Mouse (Mus musculus): Measurements from ENCODE around the gene Oas1h.
"Not testable (repeated sequence)": the region's sequence is repeated elsewhere in the genome, so short reads cannot be mapped to it uniquely, and the experiment has no call there.

The Oas1h gene

GRCm38 (mm10) chr5:120881681-120882080, 20.5 kb downstream of the Oas1h start:
- DNase-seq (ENCODE audit: low read depth), result not testable (repeated sequence)

GRCm38 (mm10) chr5:120887413-120887812, 26.2 kb downstream of the Oas1h start, which contains the start of gene Oas1g:
TSS of gene Oas1g (minus strand) at chr5:120887613.
- not testable (repeated sequence) for DNase-seq (ENCODE audit: low read depth)

- DNase-seq (ENCODE audit: low read depth), result no peak
These were observed 26.6 kb downstream of the Oas1h start for GRCm38 (mm10) chr5:120887831-120888230.

- DNase-seq (ENCODE audit: low read depth), result not testable (repeated sequence)
These were observed 27.1 kb downstream of the Oas1h start for GRCm38 (mm10) chr5:120888294-120888815.

- no peak for DNase-seq (ENCODE audit: low read depth)
These were observed 28.8 kb downstream of the Oas1h start for GRCm38 (mm10) chr5:120890026-120890425.

- no peak for DNase-seq (ENCODE audit: low read depth)
These were observed 29.8 kb downstream of the Oas1h start for GRCm38 (mm10) chr5:120890991-120891390.

GRCm38 (mm10) chr5:120891566-120892242, 30.5 kb downstream of the Oas1h start:
- DNase-seq (ENCODE audit: low read depth), result not testable (repeated sequence)

GRCm38 (mm10) chr5:120892243-120892660, 31.0 kb downstream of the Oas1h start:
- DNase-seq (ENCODE audit: low read depth), result no peak

GRCm38 (mm10) chr5:120893866-120894265, 32.6 kb downstream of the Oas1h start:
- not testable (repeated sequence) for DNase-seq (ENCODE audit: low read depth)

GRCm38 (mm10) chr5:120894692-120895091, 33.5 kb downstream of the Oas1h start:
- DNase-seq (ENCODE audit: low read depth), result not testable (repeated sequence)

GRCm38 (mm10) chr5:120895231-120895900, 34.1 kb downstream of the Oas1h start:
- DNase-seq (ENCODE audit: low read depth), result no peak

GRCm38 (mm10) chr5:120898307-120898706, 37.1 kb downstream of the Oas1h start:
- DNase-seq (ENCODE audit: low read depth), result no peak

- no peak for DNase-seq (ENCODE audit: low read depth)
These were observed 37.5 kb downstream of the Oas1h start for GRCm38 (mm10) chr5:120898726-120899125.

- DNase-seq (ENCODE audit: low read depth), result no peak
These were observed 39.4 kb downstream of the Oas1h start for GRCm38 (mm10) chr5:120900666-120901065.

- no peak for DNase-seq (ENCODE audit: low read depth)
These were observed 40.8 kb downstream of the Oas1h start for GRCm38 (mm10) chr5:120902056-120902455.

GRCm38 (mm10) chr5:120906791-120907733, 45.8 kb downstream of the Oas1h start, which contains the start of gene Oas1a:
TSS of gene Oas1a (minus strand) at chr5:120907521.
- DNase-seq (ENCODE audit: low read depth), result peak; percentile 40

GRCm38 (mm10) chr5:120908196-120908920, 47.1 kb downstream of the Oas1h start:
- no peak for DNase-seq (ENCODE audit: low read depth)

GRCm38 (mm10) chr5:120914204-120914603, 53.0 kb downstream of the Oas1h start, which contains the start of gene Oas1d:
TSS of gene Oas1d (plus strand) at chr5:120914536.
- DNase-seq (ENCODE audit: low read depth), result peak; percentile 14

GRCm38 (mm10) chr5:120919156-120919935, 58.1 kb downstream of the Oas1h start:
- DNase-seq (ENCODE audit: low read depth), result not testable (repeated sequence)

- DNase-seq (ENCODE audit: low read depth), result no peak
These were observed 59.1 kb downstream of the Oas1h start for GRCm38 (mm10) chr5:120920296-120920695.

Measured in 416B (cell line).